Mouse (Mus musculus) kidney, embryonic 16.5 days (tissue): Measurements from ENCODE around the gene Mep1a. TPM values are rescaled to one million over a fixed set of nuclear protein-coding genes. Genes with fewer than 3 reads are reported as not detected.

Experiments used
- ATAC-seq: fragments of 200-750 bp; cut with Nextera tagmentation; 2 replicates; pipeline ENCODE4 v1.8.0; 2017; ENCODE audit warnings: moderate TSS enrichment; ENCODE audit not compliant: low FRiP score, low TSS enrichment
- H3K27ac ChIP-seq: fragments of 300-500 bp; sonication (generic); 2 replicates; pipeline ENCODE4 v1.5.1; 2014; ENCODE audit warnings: low read length
- H3K27me3 ChIP-seq: fragments of 300-500 bp; sonication (generic); 2 replicates; pipeline ENCODE4 v1.6.1; 2014; ENCODE audit warnings: low read length, control low read depth, mixed read lengths; ENCODE audit not compliant: insufficient read depth
- H3K36me3 ChIP-seq: fragments of 300-500 bp; sonication (generic); 2 replicates; pipeline ENCODE4 v1.6.1; 2014; ENCODE audit warnings: low read length, control low read depth, mixed read lengths; ENCODE audit not compliant: insufficient read depth
- H3K4me1 ChIP-seq: fragments of 300-500 bp; sonication (generic); 2 replicates; pipeline ENCODE4 v1.6.1; 2014; ENCODE audit warnings: low read length, control low read depth, mixed read lengths; ENCODE audit not compliant: insufficient read depth
- H3K4me2 ChIP-seq: fragments of 300-500 bp; sonication (generic); replicated peaks from 2 replicates; pipeline ENCODE4 v1.6.1; 2014; ENCODE audit warnings: low read depth, low read length
- H3K4me3 ChIP-seq: fragments of 300-500 bp; sonication (generic); 2 replicates; pipeline ENCODE4 v1.5.1; 2014; ENCODE audit warnings: mild to moderate bottlenecking, low read length
- H3K9ac ChIP-seq: fragments of 300-500 bp; sonication (generic); replicated peaks from 2 replicates; pipeline ENCODE4 v1.6.1; 2014; ENCODE audit warnings: low read length
- H3K9me3 ChIP-seq: fragments of 300-500 bp; sonication (generic); 2 replicates; pipeline ENCODE4 v1.6.1; 2016; ENCODE audit warnings: low read length, control low read depth
- WGBS: fragments of 180-500 bp; shearing (Covaris S2); extraction: QIAGEN DNeasy Blood & Tissue Kit; methylation state at CpG from one replicate; pipeline ENCODE4 v1.1.7; 2014; 5-methylcytosine and 5-hydroxymethylcytosine counted together
- polyA plus RNA-seq: library from polyadenylated mRNA; unstranded; fragments of >200 nt; fragmentation: Nextera tagmentation; extraction: Ambion mirVana; gene quantifications from 2 replicates; pipeline ENCODE4 v1.2.1, GENCODE M21; 2015

Gene Mep1a
- polyA plus RNA-seq, 1 experiment from 2014 or later = 71.3 TPM

DNA sequence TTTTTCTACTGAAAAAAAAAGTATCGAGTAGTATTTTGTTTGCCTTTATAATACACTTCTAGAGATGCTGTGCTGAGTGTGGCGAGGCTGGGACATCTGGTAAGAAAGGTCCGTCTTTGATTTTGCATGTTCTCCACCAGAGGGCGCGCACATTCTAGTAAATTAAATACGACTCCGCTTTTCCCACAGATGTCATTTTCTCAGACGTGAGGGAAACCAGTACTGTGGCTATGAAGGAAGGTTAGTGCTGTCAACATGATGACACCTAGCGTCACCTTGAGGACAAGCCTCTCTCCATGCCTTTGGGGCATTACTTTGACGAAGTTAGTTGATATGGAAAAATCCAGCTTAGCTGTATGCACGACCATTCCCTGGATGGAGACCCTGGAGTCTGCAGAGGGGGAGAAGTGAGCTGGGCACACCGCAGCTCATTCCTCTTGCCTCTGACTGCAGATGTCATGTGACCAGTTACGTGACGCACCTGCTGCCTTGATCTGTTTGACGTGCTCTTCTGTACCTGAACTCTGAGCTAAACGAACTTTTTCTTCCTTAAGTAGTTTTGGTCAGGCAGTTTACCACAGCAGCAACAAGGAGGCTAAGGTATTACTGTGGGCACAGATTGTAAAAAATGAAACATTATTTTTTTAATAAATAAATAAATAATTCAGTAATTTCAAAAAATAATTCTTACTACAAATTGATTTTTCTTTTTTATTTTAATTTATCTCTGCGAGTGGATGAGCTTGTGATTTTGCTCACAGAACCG, 16.2 kb upstream of the Mep1a start:
- Histone ChIP-seq H3K4me2 (0 out of 2 replicates have a peak overlapping the region, but pooled peaks have one; percentile 25), H3K4me3 (no peak overlapping the region), H3K9me3 (peaks cover 7% of the 10 kb centered on the region), H3K27me3 (no peaks in the 10 kb centered on the region), H3K4me1 (0 out of 2 replicates have a peak, but pooled peaks cover 3% of the 10 kb centered on the region), H3K27ac (no peak overlapping the region), H3K9ac (no peak overlapping the region), H3K36me3 (no peaks in the 10 kb centered on the region)
- 31% methylated on average over 18 of the region's 18 CpGs for WGBS
- ATAC-seq = peak; percentile 78

GRCm38 (mm10) chr17:43510782-43511181, 8.2 kb upstream of the Mep1a start:
- Histone ChIP-seq H3K27me3 (no peaks in the 10 kb centered on the region), H3K4me1 (no peaks in the 10 kb centered on the region), H3K27ac (no peak overlapping the region), H3K36me3 (no peaks in the 10 kb centered on the region), H3K4me2 (no peak overlapping the region), H3K4me3 (no peak overlapping the region), H3K9me3 (peaks cover 7% of the 10 kb centered on the region), H3K9ac (no peak overlapping the region)
- 39% methylated on average over 4 of the region's 4 CpGs for WGBS
- ATAC-seq = peak; percentile 61

DNA sequence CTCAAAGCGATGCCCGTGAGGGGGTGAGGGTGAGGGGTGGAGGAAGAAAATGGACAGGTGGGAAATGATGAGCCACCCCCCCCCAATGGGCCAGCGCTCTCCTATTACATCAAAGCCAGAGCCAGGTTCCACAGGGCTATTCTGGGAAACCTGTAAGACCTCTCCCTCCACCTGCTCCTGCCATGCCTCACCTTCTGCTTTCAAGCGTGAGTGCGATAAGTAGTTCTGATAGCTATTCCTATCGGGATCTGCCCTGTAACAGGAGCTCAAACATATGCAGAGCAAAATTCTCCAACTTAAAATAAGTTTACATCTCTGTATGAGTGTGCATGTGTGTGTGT, 2.0 kb upstream of the Mep1a start:
- Histone ChIP-seq H3K36me3 (no peaks in the 10 kb centered on the region), H3K27me3 (no peaks in the 10 kb centered on the region), H3K4me2 (no peak overlapping the region), H3K9me3 (no peaks in the 10 kb centered on the region), H3K27ac (peak overlapping the region; percentile 46; the same call in 1 of the 2 replicates), H3K4me3 (no peak overlapping the region), H3K9ac (no peak overlapping the region), H3K4me1 (0 out of 2 replicates have a peak, but pooled peaks cover 9% of the 10 kb centered on the region)
- WGBS = 29% methylated on average over 6 of the region's 6 CpGs
- ATAC-seq = no peak

- ATAC-seq = peak; percentile 88
- H3K27ac ChIP-seq = peak overlapping the region; percentile 46; the same call in 1 of the 2 replicates
Measured at GRCm38 (mm10) chr17:43503861-43504593, 1.4 kb upstream of the Mep1a start.

GRCm38 (mm10) chr17:43501631-43502030, 981 bp downstream of the Mep1a start:
- H3K4me2 ChIP-seq = 0 out of 2 replicates have a peak overlapping the region, but pooled peaks have one; percentile 8
- H3K27me3 ChIP-seq = no peaks in the 10 kb centered on the region
- H3K4me1 ChIP-seq = 0 out of 2 replicates have a peak, but pooled peaks cover 9% of the 10 kb centered on the region
- ATAC-seq = no peak
- H3K9ac ChIP-seq = 0 out of 2 replicates have a peak overlapping the region, but pooled peaks have one; percentile 6
- 81% methylated on average over 5 of the region's 5 CpGs for WGBS
- no peaks in the 10 kb centered on the region for H3K9me3 ChIP-seq
- H3K27ac ChIP-seq = peak overlapping the region; percentile 71
- peak overlapping the region; percentile 1; the same call in 1 of the 2 replicates for H3K4me3 ChIP-seq
- no peaks in the 10 kb centered on the region for H3K36me3 ChIP-seq

More at GRCm38 (mm10) chr17:43503861-43504593, 1.4 kb upstream of the Mep1a start:
- H3K4me3 ChIP-seq = no peak overlapping the region
- H3K4me1 ChIP-seq = 0 out of 2 replicates have a peak, but pooled peaks cover 9% of the 10 kb centered on the region
- no peak overlapping the region for H3K9ac ChIP-seq
- 36% methylated on average over 4 of the region's 4 CpGs for WGBS
- H3K27me3 ChIP-seq = no peaks in the 10 kb centered on the region
- H3K9me3 ChIP-seq = no peaks in the 10 kb centered on the region
- 0 out of 2 replicates have a peak overlapping the region, but pooled peaks have one; percentile 2 for H3K4me2 ChIP-seq
- no peaks in the 10 kb centered on the region for H3K36me3 ChIP-seq

GRCm38 (mm10) chr17:43501223-43501622, 1.4 kb downstream of the Mep1a start:
- Histone ChIP-seq H3K9me3 (no peaks in the 10 kb centered on the region), H3K4me1 (0 out of 2 replicates have a peak, but pooled peaks cover 9% of the 10 kb centered on the region), H3K4me2 (peak overlapping the region; percentile 21; the same call in 1 of the 2 replicates), H3K9ac (no peak overlapping the region), H3K36me3 (no peaks in the 10 kb centered on the region), H3K27me3 (no peaks in the 10 kb centered on the region), H3K27ac (peak overlapping the region; percentile 78), H3K4me3 (no peak overlapping the region)
- 73% methylated on average over 3 of the region's 3 CpGs for WGBS
- no peak for ATAC-seq

GRCm38 (mm10) chr17:43500513-43500912, 2.1 kb downstream of the Mep1a start:
- Histone ChIP-seq H3K9ac (no peak overlapping the region), H3K27me3 (no peaks in the 10 kb centered on the region), H3K4me2 (peak overlapping the region; percentile 21; the same call in 1 of the 2 replicates), H3K4me3 (no peak overlapping the region), H3K4me1 (0 out of 2 replicates have a peak, but pooled peaks cover 9% of the 10 kb centered on the region), H3K27ac (peak overlapping the region; percentile 78), H3K36me3 (no peaks in the 10 kb centered on the region), H3K9me3 (no peaks in the 10 kb centered on the region)
- WGBS = 70% methylated on average over 1 of the region's 1 CpGs
- ATAC-seq = peak; percentile 75

- Histone ChIP-seq H3K9ac (no peak overlapping the region), H3K36me3 (no peaks in the 10 kb centered on the region), H3K9me3 (no peaks in the 10 kb centered on the region), H3K27me3 (no peaks in the 10 kb centered on the region), H3K4me2 (no peak overlapping the region), H3K4me3 (no peak overlapping the region), H3K27ac (no peak overlapping the region), H3K4me1 (no peaks in the 10 kb centered on the region)
- no peak for ATAC-seq
- 79% methylated on average over 4 of the region's 4 CpGs for WGBS
Measured at GRCm38 (mm10) chr17:43497521-43497920, 5.1 kb downstream of the Mep1a start.

DNA sequence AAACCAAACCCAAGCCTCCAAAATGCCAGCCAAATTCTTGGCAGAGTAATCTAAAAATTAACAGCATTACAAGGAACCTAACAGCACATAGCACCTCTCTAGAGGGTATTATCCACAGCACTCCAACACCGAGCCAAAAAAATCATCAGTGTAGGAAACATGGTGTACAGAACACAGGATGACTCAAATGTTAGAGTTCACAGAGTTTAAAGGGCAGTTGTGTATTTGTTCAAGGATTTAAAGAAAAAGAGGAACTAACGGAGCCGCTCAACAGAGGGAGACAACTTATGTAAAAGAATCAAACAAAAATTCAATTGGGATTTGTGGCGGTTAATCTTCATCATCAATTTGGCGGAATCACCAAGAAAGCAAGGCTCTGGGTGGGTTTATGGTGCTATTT, 7.1 kb downstream of the Mep1a start:
- no peak for ATAC-seq
- H3K4me1 ChIP-seq = no peaks in the 10 kb centered on the region
- no peaks in the 10 kb centered on the region for H3K9me3 ChIP-seq
- no peak overlapping the region for H3K4me2 ChIP-seq
- H3K36me3 ChIP-seq = no peaks in the 10 kb centered on the region
- no peak overlapping the region for H3K4me3 ChIP-seq
- whole genome bisulfite sequencing = 90% methylated on average over 5 of the region's 5 CpGs
- H3K27ac ChIP-seq = no peak overlapping the region
- no peaks in the 10 kb centered on the region for H3K27me3 ChIP-seq
- no peak overlapping the region for H3K9ac ChIP-seq
